Mouse (Mus musculus) bone marrow, adult 2 months (tissue): ENCODE data around the gene Prkaca.

ENCODE experiments used
- CTCF ChIP-seq: fragments of 200-500 bp; IDR thresholded peaks from 2 replicates; pipeline ENCODE4 v1.5.1; 2011; ENCODE audit warnings: low read length, control low read depth; ENCODE audit not compliant: control insufficient read depth, insufficient read depth
- POLR2A ChIP-seq: fragments of 200-500 bp; IDR thresholded peaks from 2 replicates; pipeline ENCODE4 v1.6.1; 2011; ENCODE audit warnings: low read depth, mild to moderate bottlenecking, control low read depth, low read length, borderline replicate concordance; ENCODE audit not compliant: control insufficient read depth

- TF ChIP-seq CTCF (no peak), POLR2A (no peak)
These were observed 4.1 kb downstream of the Prkaca start for GRCm38 (mm10) chr8:83976779-83977350.
